Mouse (Mus musculus): Measurements from ENCODE around the gene Creb1.
A peak's percentile ranks its signal among the peaks of the same experiment; 100 is the strongest.

The Creb1 gene

GRCm38 (mm10) chr1:64538837-64539367 lies 6.5 kb downstream of the Creb1 start:
- no peak for DNase-seq (ENCODE audit: low read depth, low spot score)

- peak; percentile 23 for DNase-seq (ENCODE audit: low read depth, low spot score)
Measured at GRCm38 (mm10) chr1:64543750-64544149, 11.3 kb downstream of the Creb1 start.

DNA sequence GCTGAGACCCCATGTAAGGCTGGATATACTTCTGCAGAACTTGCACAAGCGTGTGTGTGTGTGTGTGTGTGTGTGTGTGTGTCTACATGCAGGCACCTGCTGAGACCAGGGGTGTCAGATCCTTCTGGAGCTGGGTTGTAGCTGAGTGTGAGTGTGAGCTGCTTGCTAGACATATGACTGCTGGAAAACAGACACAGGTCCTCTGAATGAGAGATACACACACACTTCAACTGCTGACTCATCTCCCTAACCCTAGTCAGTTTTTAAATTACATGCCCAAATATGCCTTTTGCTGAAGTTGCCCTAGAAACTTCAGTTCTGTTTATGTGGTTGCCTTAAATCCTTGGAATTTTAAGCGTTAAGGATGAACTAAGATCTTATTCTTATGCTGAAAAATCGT lies 13.6 kb downstream of the Creb1 start:
- no peak for DNase-seq (ENCODE audit: low read depth, low spot score)

DNA sequence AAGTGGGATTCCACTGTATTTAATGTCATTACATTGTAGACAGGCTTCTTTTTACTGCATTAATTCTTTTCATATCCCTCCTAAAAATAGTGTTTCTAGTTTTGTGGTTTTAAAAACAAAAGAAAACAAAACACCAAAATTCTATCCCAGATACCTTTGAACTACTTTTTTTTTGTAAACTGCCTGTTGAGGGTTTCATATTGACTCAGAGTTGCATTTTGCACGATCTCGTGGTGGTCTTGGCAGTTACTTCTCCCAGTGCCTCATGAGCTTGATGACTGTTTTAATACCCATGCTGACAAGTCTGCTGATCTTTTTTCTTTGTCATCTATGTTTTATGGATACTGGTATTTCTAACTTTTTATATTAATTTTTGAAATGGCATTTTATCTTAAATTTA lies 16.9 kb downstream of the Creb1 start:
- DNase-seq (ENCODE audit: low read depth, low spot score), result no peak

DNA sequence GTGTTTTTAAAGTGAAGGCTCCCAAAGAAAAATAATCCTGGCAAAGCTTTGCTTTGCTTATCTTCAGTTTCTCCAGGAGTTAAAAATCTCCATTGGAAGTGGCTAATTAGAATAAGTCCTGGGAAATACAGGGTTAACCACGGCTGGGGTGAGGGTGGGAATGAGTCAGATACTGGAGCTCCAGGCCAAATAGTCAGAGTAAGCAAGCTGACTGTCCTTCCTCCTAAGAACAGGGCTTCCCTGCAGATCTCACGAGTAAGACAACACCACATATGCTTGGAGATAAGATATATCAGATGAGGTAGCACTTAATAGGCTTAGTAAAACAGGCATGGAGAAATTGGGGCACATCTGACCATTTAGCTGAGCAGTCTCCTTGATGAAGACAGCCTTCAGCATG lies 19.5 kb downstream of the Creb1 start:
- no peak for DNase-seq (ENCODE audit: low read depth, low spot score)

GRCm38 (mm10) chr1:64560105-64560504 lies 27.7 kb downstream of the Creb1 start:
- no peak for DNase-seq (ENCODE audit: low read depth, low spot score)

DNA sequence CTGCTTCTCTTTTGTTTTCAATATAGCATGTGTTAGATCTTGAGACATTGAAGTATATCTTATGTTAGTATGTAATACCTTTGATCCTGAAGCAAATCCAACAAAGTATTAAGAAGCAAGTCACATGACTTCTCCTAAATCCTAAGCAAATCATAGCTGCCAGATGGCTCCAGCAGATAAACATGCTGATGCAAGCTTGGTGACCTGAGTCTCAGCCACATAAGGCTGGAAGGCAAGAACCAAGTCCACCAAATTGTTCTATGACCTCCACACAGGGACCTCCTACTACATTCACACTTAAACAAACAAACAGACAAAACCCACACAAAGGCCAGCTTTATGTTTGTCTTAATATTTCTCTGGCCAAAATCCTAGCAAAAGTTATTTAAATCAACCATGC lies 35.8 kb downstream of the Creb1 start:
- DNase-seq (ENCODE audit: low read depth, low spot score), result no peak

- peak; percentile 20 for DNase-seq (ENCODE audit: low read depth, low spot score)
Measured at GRCm38 (mm10) chr1:64576022-64576421, 43.6 kb downstream of the Creb1 start.

DNA sequence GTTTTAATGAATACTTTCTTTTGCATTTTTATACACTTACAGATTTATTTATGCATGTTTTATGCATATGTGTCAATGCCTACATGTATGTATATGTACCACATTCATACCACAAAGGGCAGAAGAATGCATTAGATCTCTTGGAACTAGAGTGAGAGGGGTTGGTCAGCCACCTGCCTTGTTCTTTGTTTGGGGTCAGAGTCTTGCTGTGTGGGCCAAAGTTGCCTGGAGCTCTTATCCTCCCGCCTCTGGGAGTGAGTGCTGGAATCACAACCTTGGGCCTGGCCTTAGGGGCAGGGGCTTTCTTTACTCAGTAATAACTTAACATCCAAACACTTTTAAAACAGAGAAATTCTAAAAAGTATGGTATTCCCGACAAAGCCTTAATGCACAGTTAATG lies 44.3 kb downstream of the Creb1 start:
- DNase-seq (ENCODE audit: low read depth, low spot score), result peak; percentile 16

DNA sequence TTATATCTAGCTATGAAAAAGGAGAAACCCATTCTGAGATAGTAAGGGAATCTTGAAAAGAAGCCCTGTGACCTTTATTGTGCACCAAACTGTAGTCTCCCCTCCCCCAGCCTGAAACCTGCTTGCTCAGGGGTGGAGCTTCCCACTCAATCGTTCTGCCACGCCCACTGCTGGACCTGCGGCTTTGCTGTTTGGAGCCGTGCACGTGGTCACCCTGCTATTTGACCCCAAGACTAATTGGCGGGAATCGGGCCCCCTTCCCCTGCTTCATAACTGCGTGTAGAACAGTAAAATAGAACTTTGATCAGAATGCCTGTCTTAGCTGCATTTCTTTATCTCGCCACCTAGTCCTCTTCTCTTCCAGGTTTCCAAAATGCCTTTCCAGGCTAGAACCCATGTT lies 45.5 kb downstream of the Creb1 start:
- DNase-seq (ENCODE audit: low read depth, low spot score), result peak; percentile 74

DNA sequence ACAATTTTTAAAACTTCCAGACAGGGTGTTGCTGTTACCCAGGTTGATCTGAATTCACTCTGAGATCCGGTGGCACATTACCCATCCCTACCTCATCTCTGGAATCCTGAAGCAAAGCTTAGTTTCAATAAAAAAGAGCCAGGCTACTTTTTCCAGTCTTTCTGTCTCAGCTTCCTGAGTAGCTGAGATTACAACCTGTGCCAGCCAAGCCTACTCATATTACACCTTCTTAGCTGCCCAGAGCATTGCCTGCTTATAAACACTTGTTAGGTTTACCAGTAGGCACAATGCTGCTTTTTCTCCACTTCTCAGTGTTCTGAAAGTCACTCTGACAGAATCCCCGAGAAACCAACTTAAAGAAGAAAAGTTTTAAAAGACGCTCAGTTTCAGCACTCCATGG lies 46.4 kb downstream of the Creb1 start:
- peak; percentile 36 for DNase-seq (ENCODE audit: low read depth, low spot score)

DNA sequence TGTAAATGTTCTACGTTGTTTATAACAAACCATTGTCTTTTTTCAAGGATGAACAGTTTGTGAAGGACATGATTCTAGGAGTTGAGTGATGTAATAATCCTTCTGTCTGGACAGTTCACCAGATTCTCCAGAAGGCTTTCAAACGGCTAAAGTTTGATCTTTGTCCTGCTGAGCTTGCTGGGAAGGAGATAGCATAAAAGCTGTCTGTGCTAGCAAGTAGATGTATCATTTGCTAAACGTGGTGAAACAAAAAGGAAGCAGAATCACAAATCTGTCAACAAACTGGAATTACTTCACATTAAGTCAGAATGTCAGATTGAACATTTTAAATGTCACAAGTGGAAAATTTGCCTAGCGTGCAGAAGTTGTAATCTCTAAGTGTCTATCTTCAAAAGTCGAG lies 66.5 kb downstream of the Creb1 start:
- DNase-seq (ENCODE audit: low read depth, low spot score), result no peak

- DNase-seq (ENCODE audit: low read depth, low spot score), result no peak
Measured at GRCm38 (mm10) chr1:64600413-64601077, 68.1 kb downstream of the Creb1 start.

GRCm38 (mm10) chr1:64601242-64601842 lies 68.9 kb downstream of the Creb1 start:
- no peak for DNase-seq (ENCODE audit: low read depth, low spot score)

GRCm38 (mm10) chr1:64603381-64603780 lies 70.9 kb downstream of the Creb1 start:
- DNase-seq (ENCODE audit: low read depth, low spot score), result no peak

DNA sequence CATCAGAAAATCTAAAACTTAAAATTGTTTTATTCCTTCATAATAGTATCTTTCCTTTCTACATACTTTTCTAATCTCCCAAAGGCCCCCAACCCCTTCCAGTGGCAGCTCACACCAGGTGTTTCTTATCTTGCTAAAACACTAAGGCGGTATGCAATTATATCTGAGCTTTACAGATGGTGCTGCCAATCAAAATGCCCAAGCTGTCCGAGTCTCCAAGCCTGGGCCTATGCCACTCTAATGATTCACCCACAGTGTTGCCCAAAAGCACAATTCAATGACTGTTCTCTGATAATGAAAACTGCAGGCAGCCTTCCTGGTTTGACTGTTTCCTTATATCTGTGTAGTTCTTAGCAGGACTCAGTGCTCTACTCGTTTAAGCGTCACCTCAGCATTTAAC lies 76.7 kb downstream of the Creb1 start:
- DNase-seq (ENCODE audit: low read depth, low spot score), result no peak

DNA sequence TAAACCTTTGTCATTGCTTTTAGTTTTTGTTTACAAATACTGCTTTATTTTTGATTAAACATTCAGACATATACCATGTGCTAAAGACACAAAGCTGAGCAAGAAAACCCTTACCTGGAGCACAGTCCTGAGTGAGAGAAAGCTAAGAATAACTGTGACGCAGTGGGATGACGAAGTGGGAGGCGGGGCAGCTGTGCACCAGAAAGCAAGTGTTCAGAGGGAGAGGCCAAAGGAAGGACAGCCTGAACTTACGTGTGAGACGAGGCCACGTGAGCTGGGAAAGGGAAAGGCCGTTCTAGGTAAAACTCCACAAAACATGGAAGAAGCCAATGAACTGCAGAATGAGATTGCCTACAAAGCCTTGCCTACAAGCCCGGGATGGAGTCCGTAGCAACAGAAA lies 77.5 kb downstream of the Creb1 start:
- peak; percentile 9 for DNase-seq (ENCODE audit: low read depth, low spot score)

GRCm38 (mm10) chr1:64614311-64614710 lies 81.9 kb downstream of the Creb1 start:
- no peak for DNase-seq (ENCODE audit: low read depth, low spot score)

GRCm38 (mm10) chr1:64614801-64615345 lies 82.4 kb downstream of the Creb1 start:
- no peak for DNase-seq (ENCODE audit: low read depth, low spot score)

GRCm38 (mm10) chr1:64615531-64615991 lies 83.1 kb downstream of the Creb1 start:
- no peak for DNase-seq (ENCODE audit: low read depth, low spot score)

GRCm38 (mm10) chr1:64616076-64616475 lies 83.6 kb downstream of the Creb1 start:
- DNase-seq (ENCODE audit: low read depth, low spot score), result no peak

- no peak for DNase-seq (ENCODE audit: low read depth, low spot score)
Measured at GRCm38 (mm10) chr1:64616531-64616880, 84.1 kb downstream of the Creb1 start.

All from ZHBTc4 (cell line).